Mouse (Mus musculus) myocyte (in vitro differentiated cells): ENCODE data around the gene Srd5a1. TPM values are rescaled to one million over a fixed set of nuclear protein-coding genes. Genes with fewer than 3 reads are reported as not detected.
"Not testable (repeated sequence)": the region's sequence is repeated elsewhere in the genome, so short reads cannot be mapped to it uniquely, and the experiment has no call there.

ENCODE experiments used
- H3K27me3 ChIP-seq: one replicate; pipeline ENCODE4 v1.6.1; 2011; ENCODE audit not compliant: control insufficient read depth, insufficient read depth, insufficient read length
- H3K36me3 ChIP-seq: one replicate; pipeline ENCODE4 v1.6.1; 2011; ENCODE audit not compliant: control insufficient read depth, insufficient read depth
- H3K4me2 ChIP-seq: one replicate; pipeline ENCODE4 v1.6.1; 2011; ENCODE audit warnings: low read depth, control low read depth
- H3K4me3 ChIP-seq: one replicate; pipeline ENCODE4 v1.5.1; 2011; ENCODE audit warnings: mild to moderate bottlenecking, control low read depth, moderate library complexity
- H3K79me2 ChIP-seq: one replicate; pipeline ENCODE4 v1.6.1; 2011; ENCODE audit not compliant: control insufficient read depth, insufficient read depth
- H3ac ChIP-seq: one replicate; pipeline ENCODE4 v1.6.1; 2011; ENCODE audit not compliant: control insufficient read depth, insufficient read length
- CEBPB ChIP-seq: IDR thresholded peaks from 2 replicates; pipeline ENCODE4 v1.6.1; 2011; ENCODE audit warnings: mild to moderate bottlenecking, moderate library complexity; ENCODE audit not compliant: poor library complexity, insufficient read depth, severe bottlenecking
- E2F4 ChIP-seq: IDR thresholded peaks from one replicate; pipeline ENCODE4 v1.6.1; 2011; ENCODE audit warnings: mild to moderate bottlenecking, control low read depth, moderate library complexity; ENCODE audit not compliant: insufficient read depth
- MAX ChIP-seq: IDR thresholded peaks from one replicate; pipeline ENCODE4 v1.6.1; 2011; ENCODE audit warnings: low read depth, mild to moderate bottlenecking, control low read depth
- MYOD1 ChIP-seq, 3 experiments: IDR thresholded peaks; one replicate each; pipeline ENCODE4 v1.6.1; 2011; ENCODE audit warnings: control low read depth in 2 of 3, low read depth in 2 of 3, mild to moderate bottlenecking in 2 of 3, moderate library complexity in 1 of 3; ENCODE audit not compliant: insufficient read length in 2 of 3, control insufficient read depth in 1 of 3
- MYOG ChIP-seq, 3 experiments: IDR thresholded peaks; one replicate each; pipeline ENCODE4 v1.6.1; 2011; ENCODE audit warnings: control low read depth in 2 of 3, low read depth in 2 of 3, mild to moderate bottlenecking in 2 of 3; ENCODE audit not compliant: insufficient read length in 2 of 3, control insufficient read depth in 1 of 3, insufficient read depth in 1 of 3
- POLR2A ChIP-seq: IDR thresholded peaks from one replicate; pipeline ENCODE4 v1.6.1; 2011; ENCODE audit warnings: low read depth, mild to moderate bottlenecking, control low read depth, moderate library complexity; ENCODE audit not compliant: insufficient read length
- POLR2AphosphoS2 ChIP-seq: IDR thresholded peaks from one replicate; pipeline ENCODE4 v1.6.1; 2011; ENCODE audit warnings: low read depth, control low read depth; ENCODE audit not compliant: insufficient read length
- REST ChIP-seq: IDR thresholded peaks from one replicate; pipeline ENCODE4 v1.6.1; 2011; ENCODE audit warnings: mild to moderate bottlenecking, control low read depth, moderate library complexity; ENCODE audit not compliant: insufficient read depth, insufficient read length
- SRF ChIP-seq: IDR thresholded peaks from one replicate; pipeline ENCODE4 v1.6.1; 2011; ENCODE audit warnings: low read depth; ENCODE audit not compliant: control insufficient read depth, insufficient read length
- TCF12 ChIP-seq: IDR thresholded peaks from one replicate; pipeline ENCODE4 v1.6.1; 2011; ENCODE audit warnings: mild to moderate bottlenecking, control low read depth; ENCODE audit not compliant: poor library complexity, insufficient read depth, severe bottlenecking
- TCF3 ChIP-seq: IDR thresholded peaks from one replicate; pipeline ENCODE4 v1.6.1; 2011; ENCODE audit warnings: low read depth, control low read depth; ENCODE audit not compliant: insufficient read length
- USF1 ChIP-seq: IDR thresholded peaks from one replicate; pipeline ENCODE4 v1.6.1; 2011; ENCODE audit warnings: low read depth, mild to moderate bottlenecking, control low read depth, moderate library complexity
- polyA plus RNA-seq: library from polyadenylated mRNA; unstranded; fragments of >200 nt; fragmentation: generic; extraction: Trizol; gene quantifications from one replicate; pipeline ENCODE4 v1.2.1, GENCODE M21; 2012; ENCODE audit warnings: missing spikeins

Gene Srd5a1
- polyA plus RNA-seq, 1 experiment = 2.7 TPM

DNA sequence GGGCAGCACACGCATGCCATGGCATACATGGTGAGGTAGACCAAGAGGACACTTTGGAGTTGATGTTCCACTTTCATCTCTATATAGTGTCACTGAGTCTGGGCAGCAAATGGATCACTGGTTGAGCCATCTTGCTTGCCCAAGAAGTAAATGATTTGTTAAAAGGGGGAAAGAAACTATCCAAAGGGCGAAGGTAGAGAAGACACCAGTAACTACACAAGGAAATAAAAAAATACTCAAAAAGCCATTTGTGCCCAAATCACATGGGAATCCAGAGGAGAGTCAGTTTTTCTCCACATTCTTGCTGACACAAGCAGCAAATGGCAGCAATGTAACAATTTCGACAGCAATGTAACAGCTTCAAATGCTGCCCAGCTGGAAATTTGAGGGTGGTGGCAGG, 38.6 kb downstream of the Srd5a1 start:
- H3K4me2 ChIP-seq = no peak overlapping the region
- H3ac ChIP-seq = no peak overlapping the region
- H3K27me3 ChIP-seq = no peaks in the 10 kb centered on the region
- no peak overlapping the region for H3K4me3 ChIP-seq
- TF ChIP-seq TCF3 = no peak
- TF ChIP-seq CEBPB = no peak
- TF ChIP-seq MAX = no peak
- TF ChIP-seq TCF12 = no peak
- TF ChIP-seq E2F4 = no peak
- TF ChIP-seq SRF = no peak
- TF ChIP-seq USF1 = no peak
- TF ChIP-seq POLR2AphosphoS2 = no peak
- no peak for TF ChIP-seq MYOD1 (IDR thresholded peaks at IDR 0.05; ENCODE audit: control insufficient read depth in 1 of 3, insufficient read length in 2 of 3, low read depth in 2 of 3)
- TF ChIP-seq MYOG (IDR thresholded peaks at IDR 0.05; ENCODE audit: control insufficient read depth in 1 of 3, insufficient read depth in 1 of 3, insufficient read length in 2 of 3, low read depth in 2 of 3) = no peak
- no peaks in the 10 kb centered on the region for H3K36me3 ChIP-seq
- no peaks in the 10 kb centered on the region for H3K79me2 ChIP-seq

DNA sequence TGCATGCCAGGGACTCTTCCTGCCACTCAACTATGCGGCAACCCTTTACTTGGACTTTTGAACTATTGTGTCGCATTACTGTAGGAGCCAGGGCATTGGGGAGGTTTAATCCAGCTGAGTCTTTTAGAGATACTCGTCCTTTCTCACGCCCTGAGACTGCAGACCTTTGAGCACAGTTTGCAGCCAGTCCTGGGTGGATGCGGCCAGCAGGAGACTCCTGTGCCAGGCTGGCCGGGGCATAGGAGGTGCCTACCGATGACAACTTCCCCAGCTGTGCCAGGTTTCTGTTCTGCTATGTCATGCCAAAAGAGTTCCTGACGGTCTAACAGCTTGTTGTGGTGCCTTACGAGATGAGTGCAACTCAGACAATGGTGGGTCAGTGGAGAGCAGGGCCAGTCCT, 42.0 kb downstream of the Srd5a1 start:
- no peak overlapping the region for H3K4me2 ChIP-seq
- H3K79me2 ChIP-seq = no peaks in the 10 kb centered on the region
- no peaks in the 10 kb centered on the region for H3K27me3 ChIP-seq
- no peak overlapping the region for H3ac ChIP-seq
- no peaks in the 10 kb centered on the region for H3K36me3 ChIP-seq
- TF ChIP-seq POLR2AphosphoS2 = no peak
- TF ChIP-seq TCF12 = no peak
- no peak for TF ChIP-seq MYOG (IDR thresholded peaks at IDR 0.05; ENCODE audit: control insufficient read depth in 1 of 3, insufficient read depth in 1 of 3, insufficient read length in 2 of 3, low read depth in 2 of 3)
- TF ChIP-seq MAX = no peak
- TF ChIP-seq E2F4 = no peak
- no peak for TF ChIP-seq SRF
- no peak for TF ChIP-seq TCF3
- TF ChIP-seq CEBPB = no peak
- no peak for TF ChIP-seq USF1
- no peak for TF ChIP-seq MYOD1 (IDR thresholded peaks at IDR 0.05; ENCODE audit: control insufficient read depth in 1 of 3, insufficient read length in 2 of 3, low read depth in 2 of 3)
- no peak overlapping the region for H3K4me3 ChIP-seq

DNA sequence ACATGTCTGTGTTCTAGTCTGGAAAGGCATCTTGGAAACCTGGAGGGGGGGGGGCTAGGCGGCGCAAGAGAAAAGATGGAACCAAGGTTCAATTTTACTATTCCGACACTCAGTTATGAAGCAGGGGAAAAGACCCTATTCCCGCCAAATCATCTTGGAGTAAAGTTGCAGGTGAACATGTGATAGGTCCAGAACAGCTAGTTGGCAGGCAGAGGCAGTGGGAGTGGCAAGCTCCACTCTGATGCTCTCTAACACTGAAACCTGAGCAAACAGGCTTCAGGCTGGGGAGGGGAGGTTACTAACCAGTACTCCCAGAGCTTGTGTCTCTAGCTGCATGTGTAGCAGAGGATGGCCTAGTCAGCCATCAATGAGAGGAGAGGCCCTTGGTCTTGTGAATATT, 45.8 kb downstream of the Srd5a1 start:
- H3K4me3 ChIP-seq, H3ac ChIP-seq, H3K36me3 ChIP-seq, H3K79me2 ChIP-seq, H3K27me3 ChIP-seq, H3K4me2 ChIP-seq: not testable (repeated sequence)

DNA sequence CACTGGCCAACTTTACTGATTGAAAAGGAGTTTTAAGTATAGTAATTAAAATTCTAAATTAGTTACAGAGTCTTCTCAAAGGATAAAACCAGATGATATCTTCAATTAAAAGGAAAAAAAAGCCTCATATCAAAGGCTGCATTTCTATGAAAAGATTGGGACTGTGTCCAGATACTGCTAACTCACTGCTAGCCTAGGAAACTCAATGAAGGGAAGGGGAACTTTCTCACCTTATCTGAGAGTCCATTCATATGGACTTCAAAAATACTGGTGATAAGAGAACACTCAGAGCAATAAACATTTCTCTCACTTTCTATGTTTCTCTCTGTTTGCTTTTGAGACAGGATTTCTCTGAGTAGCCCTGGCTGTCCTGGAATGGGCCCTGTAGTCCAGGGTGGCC, 46.7 kb downstream of the Srd5a1 start:
- H3ac ChIP-seq = no peak overlapping the region
- no peak overlapping the region for H3K4me3 ChIP-seq
- H3K79me2 ChIP-seq = no peaks in the 10 kb centered on the region
- H3K36me3 ChIP-seq = no peaks in the 10 kb centered on the region
- TF ChIP-seq POLR2A (no peak), TCF12 (no peak), E2F4 (no peak), MYOD1 (IDR thresholded peaks at IDR 0.05; ENCODE audit: control insufficient read depth in 1 of 3, insufficient read length in 2 of 3, low read depth in 2 of 3) (no peak), SRF (no peak), REST (no peak), POLR2AphosphoS2 (no peak)
- no peak overlapping the region for H3K4me2 ChIP-seq
- no peaks in the 10 kb centered on the region for H3K27me3 ChIP-seq

DNA sequence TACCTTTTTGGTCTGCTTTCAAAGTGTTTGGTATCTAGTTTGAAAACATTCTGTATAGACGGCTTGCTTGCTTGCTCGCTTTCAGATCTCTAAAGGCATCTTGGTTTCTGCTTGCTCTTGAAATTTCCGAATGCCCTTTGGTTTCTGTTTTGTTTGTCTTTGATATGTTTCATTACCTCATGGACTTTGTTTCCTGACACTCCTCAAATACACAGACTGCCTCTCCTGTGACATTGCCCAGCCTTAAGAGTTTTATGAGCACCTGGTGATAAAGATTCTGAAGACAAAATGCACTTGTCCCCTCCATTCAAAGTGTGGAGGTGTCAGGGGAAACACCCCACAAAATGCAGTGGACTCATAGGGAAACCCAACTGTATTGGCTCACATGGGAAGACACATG, 47.3 kb downstream of the Srd5a1 start:
- no peak for TF ChIP-seq REST
- no peak for TF ChIP-seq POLR2A
- TF ChIP-seq MAX = no peak
- no peak for TF ChIP-seq SRF
- no peak for TF ChIP-seq MYOG (IDR thresholded peaks at IDR 0.05; ENCODE audit: control insufficient read depth in 1 of 3, insufficient read depth in 1 of 3, insufficient read length in 2 of 3, low read depth in 2 of 3)
- no peak for TF ChIP-seq TCF3
- no peak for TF ChIP-seq E2F4
- TF ChIP-seq TCF12 = no peak
- TF ChIP-seq MYOD1 (IDR thresholded peaks at IDR 0.05; ENCODE audit: control insufficient read depth in 1 of 3, insufficient read length in 2 of 3, low read depth in 2 of 3) = no peak
- TF ChIP-seq USF1 = no peak
- no peak for TF ChIP-seq CEBPB
- TF ChIP-seq POLR2AphosphoS2 = no peak
- H3K27me3 ChIP-seq = no peaks in the 10 kb centered on the region
- H3K4me2 ChIP-seq = no peak overlapping the region
- H3ac ChIP-seq = no peak overlapping the region
- no peaks in the 10 kb centered on the region for H3K79me2 ChIP-seq
- no peak overlapping the region for H3K4me3 ChIP-seq
- H3K36me3 ChIP-seq = no peaks in the 10 kb centered on the region
